Mouse (Mus musculus) myocyte (in vitro differentiated cells): ENCODE results near the gene Pkd1l3.

ENCODE experiments used
- POLR2A ChIP-seq: IDR thresholded peaks from one replicate; pipeline ENCODE4 v1.6.1; 2011; ENCODE audit warnings: low read depth, mild to moderate bottlenecking, control low read depth, moderate library complexity; ENCODE audit not compliant: insufficient read length
- REST ChIP-seq: IDR thresholded peaks from one replicate; pipeline ENCODE4 v1.6.1; 2011; ENCODE audit warnings: mild to moderate bottlenecking, control low read depth, moderate library complexity; ENCODE audit not compliant: insufficient read depth, insufficient read length
- TCF12 ChIP-seq: IDR thresholded peaks from one replicate; pipeline ENCODE4 v1.6.1; 2011; ENCODE audit warnings: mild to moderate bottlenecking, control low read depth; ENCODE audit not compliant: poor library complexity, insufficient read depth, severe bottlenecking
- USF1 ChIP-seq: IDR thresholded peaks from one replicate; pipeline ENCODE4 v1.6.1; 2011; ENCODE audit warnings: low read depth, mild to moderate bottlenecking, control low read depth, moderate library complexity

DNA sequence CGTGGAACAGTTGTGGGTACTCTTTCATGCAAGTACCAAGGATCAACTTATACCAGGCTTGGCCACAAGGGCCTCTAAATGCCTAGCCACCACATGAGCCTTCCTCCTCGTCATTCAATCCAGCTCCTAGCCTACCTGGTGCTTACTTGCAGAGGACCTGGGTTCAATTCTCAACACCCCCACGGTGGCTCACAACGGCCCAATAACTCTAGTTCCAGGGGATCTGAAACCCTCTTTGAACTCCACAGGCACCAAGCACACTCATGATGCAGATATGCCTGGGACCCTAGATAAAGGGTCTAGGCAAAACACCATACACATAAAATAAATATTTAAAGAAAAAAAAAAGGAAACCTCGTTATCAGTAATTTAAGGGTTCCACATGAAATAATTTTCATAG, 77.5 kb downstream of the Pkd1l3 start:
- TF ChIP-seq POLR2A = no peak
- no peak for TF ChIP-seq REST
- TF ChIP-seq TCF12 = no peak
- no peak for TF ChIP-seq USF1
